Mouse (Mus musculus) embryonic facial prominence, embryonic 14.5 days (tissue): ENCODE data around the gene Vmn1r55. TPM values are rescaled to one million over a fixed set of nuclear protein-coding genes. Genes with fewer than 3 reads are reported as not detected.

Experiments used
- ATAC-seq: fragments of 200-750 bp; cut with Nextera tagmentation; 2 replicates; pipeline ENCODE4 v1.8.0; 2017; ENCODE audit warnings: low read depth, moderate number of reproducible peaks, moderate TSS enrichment
- DNase-seq: peaks from one replicate; pipeline ENCODE4 v3.0.0-alpha.2; 2015; ENCODE audit warnings: low spot score
- H3K27ac ChIP-seq: fragments of 300-500 bp; sonication (generic); replicated peaks from 2 replicates; pipeline ENCODE4 v1.5.1; 2014; ENCODE audit warnings: low read depth, mild to moderate bottlenecking, low read length, moderate library complexity
- H3K27me3 ChIP-seq: fragments of 300-500 bp; sonication (generic); replicated peaks from 2 replicates; pipeline ENCODE4 v1.6.1; 2014; ENCODE audit warnings: low read length; ENCODE audit not compliant: control insufficient read depth, insufficient read depth
- H3K36me3 ChIP-seq: fragments of 300-500 bp; sonication (generic); 2 replicates; pipeline ENCODE4 v1.6.1; 2014; ENCODE audit warnings: low read length, mixed read lengths; ENCODE audit not compliant: control insufficient read depth, insufficient read depth
- H3K4me1 ChIP-seq: fragments of 300-500 bp; sonication (generic); 2 replicates; pipeline ENCODE4 v1.6.1; 2014; ENCODE audit warnings: antibody characterized with exemption, low read length; ENCODE audit not compliant: control insufficient read depth, insufficient read depth
- H3K4me2 ChIP-seq: fragments of 300-500 bp; sonication (generic); 2 replicates; pipeline ENCODE4 v1.6.1; 2014; ENCODE audit warnings: low read depth, mild to moderate bottlenecking, low read length, moderate library complexity, mixed read lengths
- H3K4me3 ChIP-seq: fragments of 300-500 bp; sonication (generic); 2 replicates; pipeline ENCODE4 v1.5.1; 2014; ENCODE audit warnings: low read depth, mild to moderate bottlenecking, low read length
- H3K9ac ChIP-seq: fragments of 300-500 bp; sonication (generic); 2 replicates; pipeline ENCODE4 v1.6.1; 2014; ENCODE audit warnings: low read depth, mild to moderate bottlenecking, low read length, moderate library complexity, mixed read lengths
- H3K9me3 ChIP-seq: fragments of 300-500 bp; sonication (generic); 2 replicates; pipeline ENCODE4 v1.6.1; 2016; ENCODE audit warnings: low read length; ENCODE audit not compliant: control insufficient read depth
- WGBS: fragments of 180-500 bp; shearing (Covaris S2); extraction: QIAGEN DNeasy Blood & Tissue Kit; methylation state at CpG from one replicate; pipeline ENCODE4 v1.1.7; 2014; 5-methylcytosine and 5-hydroxymethylcytosine counted together
- polyA plus RNA-seq: library from polyadenylated mRNA; unstranded; fragments of >200 nt; fragmentation: Nextera tagmentation; extraction: Ambion mirVana; gene quantifications from 2 replicates; pipeline ENCODE4 v1.2.1, GENCODE M21; 2014

The Vmn1r55 gene
- polyA plus RNA-seq, 1 experiment from 2014 or later: not detected

GRCm38 (mm10) chr7:5102564-5102963 is 46.9 kb downstream of the Vmn1r55 start:
- H3K27me3 ChIP-seq: no peaks in the 10 kb centered on the region
- ATAC-seq: no peak
- H3K9me3 ChIP-seq: no peaks in the 10 kb centered on the region
- no peak overlapping the region for H3K4me2 ChIP-seq
- peaks cover 13% of the 10 kb centered on the region for H3K36me3 ChIP-seq
- H3K27ac ChIP-seq: no peak overlapping the region
- no peak for DNase-seq
- no peak overlapping the region for H3K4me3 ChIP-seq
- 82% methylated on average over 2 of the region's 2 CpGs for WGBS
- no peak overlapping the region for H3K9ac ChIP-seq
- no peaks in the 10 kb centered on the region for H3K4me1 ChIP-seq

GRCm38 (mm10) chr7:5101066-5101663 is 48.3 kb downstream of the Vmn1r55 start:
- no peak for DNase-seq
- H3K4me1 ChIP-seq: no peaks in the 10 kb centered on the region
- H3K36me3 ChIP-seq: peaks cover 25% of the 10 kb centered on the region
- ATAC-seq: 0 out of 2 replicates have a peak, but pooled peaks have one; percentile 35
- WGBS: 88% methylated on average over 10 of the region's 10 CpGs
- H3K4me3 ChIP-seq: no peak overlapping the region
- H3K4me2 ChIP-seq: no peak overlapping the region
- no peak overlapping the region for H3K27ac ChIP-seq
- H3K27me3 ChIP-seq: no peaks in the 10 kb centered on the region
- H3K9ac ChIP-seq: no peak overlapping the region
- H3K9me3 ChIP-seq: no peaks in the 10 kb centered on the region

GRCm38 (mm10) chr7:5099796-5100195 is 49.7 kb downstream of the Vmn1r55 start:
- ATAC-seq: no peak

GRCm38 (mm10) chr7:5098769-5099168 is 50.7 kb downstream of the Vmn1r55 start:
- Histone ChIP-seq H3K27me3 (no peaks in the 10 kb centered on the region), H3K27ac (no peak overlapping the region), H3K4me2 (no peak overlapping the region), H3K9ac (no peak overlapping the region), H3K4me3 (no peak overlapping the region), H3K36me3 (peaks cover 49% of the 10 kb centered on the region), H3K4me1 (no peaks in the 10 kb centered on the region), H3K9me3 (no peaks in the 10 kb centered on the region)
- WGBS: 92% methylated on average over 5 of the region's 5 CpGs
- DNase-seq: no peak
- no peak for ATAC-seq

More at GRCm38 (mm10) chr7:5099796-5100195, 49.7 kb downstream of the Vmn1r55 start:
- H3K4me3 ChIP-seq: no peak overlapping the region
- no peaks in the 10 kb centered on the region for H3K9me3 ChIP-seq
- 87% methylated on average over 3 of the region's 3 CpGs for WGBS
- no peaks in the 10 kb centered on the region for H3K27me3 ChIP-seq
- DNase-seq: no peak
- no peak overlapping the region for H3K27ac ChIP-seq
- H3K9ac ChIP-seq: no peak overlapping the region
- no peaks in the 10 kb centered on the region for H3K4me1 ChIP-seq
- H3K4me2 ChIP-seq: no peak overlapping the region
- H3K36me3 ChIP-seq: peaks cover 39% of the 10 kb centered on the region

- DNase-seq (no peak), ATAC-seq (no peak)
- H3K4me2 ChIP-seq: no peak overlapping the region
- H3K36me3 ChIP-seq: peaks cover 83% of the 10 kb centered on the region
- no peak overlapping the region for H3K27ac ChIP-seq
- no peaks in the 10 kb centered on the region for H3K4me1 ChIP-seq
- no peak overlapping the region for H3K9ac ChIP-seq
- WGBS: 80% methylated on average over 21 of the region's 21 CpGs
- H3K27me3 ChIP-seq: no peaks in the 10 kb centered on the region
- H3K9me3 ChIP-seq: no peaks in the 10 kb centered on the region
- no peak overlapping the region for H3K4me3 ChIP-seq
Observed at GRCm38 (mm10) chr7:5092831-5093510, 56.5 kb downstream of the Vmn1r55 start.

GRCm38 (mm10) chr7:5092381-5092780 is 57.1 kb downstream of the Vmn1r55 start:
- ATAC-seq: no peak
- H3K36me3 ChIP-seq: peaks cover 78% of the 10 kb centered on the region

GRCm38 (mm10) chr7:5091008-5091728 is 58.3 kb downstream of the Vmn1r55 start:
- no peak overlapping the region for H3K4me3 ChIP-seq
- 93% methylated on average over 15 of the region's 15 CpGs for WGBS
- H3K27me3 ChIP-seq: no peaks in the 10 kb centered on the region

More at GRCm38 (mm10) chr7:5092381-5092780, 57.1 kb downstream of the Vmn1r55 start:
- no peak overlapping the region for H3K4me3 ChIP-seq
- no peak for DNase-seq
- no peak overlapping the region for H3K9ac ChIP-seq
- H3K4me1 ChIP-seq: no peaks in the 10 kb centered on the region
- no peaks in the 10 kb centered on the region for H3K27me3 ChIP-seq
- no peak overlapping the region for H3K27ac ChIP-seq
- H3K4me2 ChIP-seq: no peak overlapping the region
- no peaks in the 10 kb centered on the region for H3K9me3 ChIP-seq
- WGBS: 75% methylated on average over 6 of the region's 6 CpGs

GRCm38 (mm10) chr7:5089853-5090252 is 59.6 kb downstream of the Vmn1r55 start:
- H3K27me3 ChIP-seq: no peaks in the 10 kb centered on the region
- ATAC-seq: no peak
- no peak overlapping the region for H3K4me2 ChIP-seq
- H3K36me3 ChIP-seq: peaks cover 76% of the 10 kb centered on the region
- 91% methylated on average over 15 of the region's 15 CpGs for WGBS
- no peak overlapping the region for H3K9ac ChIP-seq
- H3K27ac ChIP-seq: no peak overlapping the region
- no peak overlapping the region for H3K4me3 ChIP-seq
- DNase-seq: no peak
- H3K4me1 ChIP-seq: no peaks in the 10 kb centered on the region
- H3K9me3 ChIP-seq: no peaks in the 10 kb centered on the region

More at GRCm38 (mm10) chr7:5091008-5091728, 58.3 kb downstream of the Vmn1r55 start:
- H3K36me3 ChIP-seq: peaks cover 78% of the 10 kb centered on the region
- no peaks in the 10 kb centered on the region for H3K4me1 ChIP-seq
- H3K9me3 ChIP-seq: no peaks in the 10 kb centered on the region
- no peak overlapping the region for H3K4me2 ChIP-seq
- no peak overlapping the region for H3K9ac ChIP-seq
- H3K27ac ChIP-seq: no peak overlapping the region
- no peak for ATAC-seq
- DNase-seq: no peak
